Comparison of ENCODE assay signal across 11 mouse cellular contexts in the genomic region with DNA sequence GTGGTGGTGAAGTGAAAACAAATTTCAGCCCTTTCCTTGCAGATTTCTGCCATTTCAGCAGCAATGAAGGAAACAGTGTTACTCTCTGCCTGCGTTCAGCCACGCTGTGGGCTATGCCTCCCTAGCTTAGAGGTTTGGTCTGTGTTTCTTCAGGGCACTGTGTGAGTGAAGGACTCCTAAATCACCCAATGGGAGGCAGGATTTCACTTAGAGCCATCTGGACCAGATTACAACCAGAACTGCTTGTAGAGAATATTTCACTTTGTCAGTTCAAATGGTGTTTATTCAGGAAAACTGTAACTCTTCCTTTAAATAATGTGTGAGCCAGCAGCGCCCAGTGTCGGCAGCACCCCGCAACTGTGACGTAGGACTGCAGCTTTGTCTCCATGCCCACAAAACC. TPM values are rescaled to one million over a fixed set of nuclear protein-coding genes. Genes with fewer than 3 reads are reported as not detected.
A peak's percentile ranks its signal among the peaks of the same experiment; 100 is the strongest.
DNase-seq lines count a peak whose midpoint lies in the region; ATAC-seq lines count a peak whose summit lies in the region.
"Had no signal": no experiment of that assay in that cellular context is flagged by ENCODE, and none has a peak within 500 bp of the region (broad histone marks: within the 10 kb centered on the region; RNA-seq: fewer than 3 reads in every experiment).

No protein-coding gene starts in this region.

- no peaks in the 10 kb centered on the region for H3K36me3 ChIP-seq in kidney, embryonic 16.5 days (ENCODE audit: insufficient read depth, low read length)
- H3K36me3 ChIP-seq: liver, embryonic 13.5 days had no signal

- no peak overlapping the region for H3K27ac ChIP-seq in kidney, embryonic 16.5 days (ENCODE audit: low read length)
- H3K27ac ChIP-seq: liver, embryonic 13.5 days had no signal

- H3K9ac ChIP-seq in kidney, embryonic 16.5 days (replicated peaks; ENCODE audit: low read length): 0 out of 2 replicates have a peak overlapping the region, but pooled peaks have one; percentile 29
- H3K9ac ChIP-seq: liver, embryonic 13.5 days had no signal

- WGBS in kidney, embryonic 16.5 days: 20% methylated on average over 6 of the region's 6 CpGs

- peak; percentile 57; the same call in 1 of the 2 replicates for ATAC-seq in kidney, embryonic 16.5 days (ENCODE audit: low FRiP score, low TSS enrichment)

- H3K4me2 ChIP-seq in kidney, embryonic 16.5 days (replicated peaks; ENCODE audit: low read depth, low read length): peak overlapping the region; percentile 48
- H3K4me2 ChIP-seq: liver, embryonic 13.5 days had no signal

- H3K9me3 ChIP-seq in kidney, embryonic 16.5 days (ENCODE audit: low read length): no peaks in the 10 kb centered on the region
- H3K9me3 ChIP-seq: liver, embryonic 13.5 days had no signal

- no peaks in the 10 kb centered on the region for H3K27me3 ChIP-seq in kidney, embryonic 16.5 days (ENCODE audit: insufficient read depth, low read length)
- H3K27me3 ChIP-seq: liver, embryonic 13.5 days had no signal

- H3K4me1 ChIP-seq in kidney, embryonic 16.5 days (ENCODE audit: insufficient read depth, low read length): no peaks in the 10 kb centered on the region
- H3K4me1 ChIP-seq: liver, embryonic 13.5 days had no signal

- DNase-seq in adrenal gland, postnatal 10 days: peak; percentile 2
- no peak for DNase-seq in adrenal gland, adult (ENCODE audit: inconsistent age in 2 of 2, low spot score in 1 of 2)
- DNase-seq in kidney, postnatal 36 days: no peak
- DNase-seq in right cerebral cortex, adult 2 months (ENCODE audit: low spot score in 2 of 2): peak; percentile 21 to 49
- no peak for DNase-seq in right cerebral cortex, postnatal 14 days
- DNase-seq in testis, postnatal 14 days (ENCODE audit: low spot score): peak; percentile 15
- no peak for DNase-seq in cerebellum, adult 18-20 months
- DNase-seq: liver, embryonic 13.5 days had no signal

- peak overlapping the region; percentile 29 for H3K4me3 ChIP-seq in kidney, embryonic 16.5 days (ENCODE audit: low read length)
- H3K4me3 ChIP-seq: liver, embryonic 13.5 days; myocyte had no signal

RNA-seq across cellular contexts. Expression of a gene that starts 44.5 kb away (rescaled TPM):
- 1 to 10 TPM; 2.4 to 2.9 TPM for total RNA-seq in adrenal gland, postnatal 10 days (2021)
- 6.8 and 6.9 TPM in 2 replicates for polyA plus RNA-seq in kidney, embryonic 16.5 days (2015; fragmentation: Nextera tagmentation; extraction: Ambion mirVana)
- total RNA-seq: hematopoietic stem cell, adult 5-6 weeks had no signal

Comparison
In these comparisons a context has a peak if more than half of its experiments do, and no peak if none do; other contexts are left out.
1. DNase-seq: peak in adrenal gland, postnatal 10 days (single experiment), right cerebral cortex, adult 2 months (2 of 2) and testis, postnatal 14 days (single experiment); none in adrenal gland, adult (0 of 2), kidney, postnatal 36 days (0 of 2), right cerebral cortex, postnatal 14 days (single experiment) and cerebellum, adult 18-20 months (0 of 2).